Mouse (Mus musculus): Measurements from ENCODE around the gene Fam160b1. TPM values are rescaled to one million over a fixed set of nuclear protein-coding genes. Genes with fewer than 3 reads are reported as not detected.

Fam160b1 gene
- total RNA-seq, 2 experiments from 2014 or later = 8.2 to 9.0 TPM

GRCm38 (mm10) chr19:57343860-57344259, 16.6 kb upstream of the Fam160b1 start:
- no peak for DNase-seq

- no peak for DNase-seq
Observed at GRCm38 (mm10) chr19:57344678-57345077, 15.8 kb upstream of the Fam160b1 start.

- no peak for DNase-seq
Observed at GRCm38 (mm10) chr19:57349096-57349495, 11.4 kb upstream of the Fam160b1 start.

- no peak for DNase-seq
Observed at GRCm38 (mm10) chr19:57352337-57352935, 8.0 kb upstream of the Fam160b1 start.

- no peak for DNase-seq
Observed at GRCm38 (mm10) chr19:57353228-57353627, 7.3 kb upstream of the Fam160b1 start.

GRCm38 (mm10) chr19:57354050-57354449, 6.4 kb upstream of the Fam160b1 start:
- no peak for DNase-seq

GRCm38 (mm10) chr19:57354715-57355114, 5.8 kb upstream of the Fam160b1 start:
- no peak for DNase-seq

GRCm38 (mm10) chr19:57355451-57356251, 4.8 kb upstream of the Fam160b1 start:
- peak; percentile 30 for DNase-seq

GRCm38 (mm10) chr19:57356273-57356672, 4.2 kb upstream of the Fam160b1 start:
- no peak for DNase-seq

GRCm38 (mm10) chr19:57357244-57357643, 3.2 kb upstream of the Fam160b1 start:
- DNase-seq = no peak

- DNase-seq = no peak
Observed at GRCm38 (mm10) chr19:57357811-57358210, 2.7 kb upstream of the Fam160b1 start.

- DNase-seq = peak; percentile 74
Observed at GRCm38 (mm10) chr19:57358322-57358721, 2.2 kb upstream of the Fam160b1 start.

- DNase-seq = no peak
Observed at GRCm38 (mm10) chr19:57358836-57359598, 1.5 kb upstream of the Fam160b1 start.

- no peak for DNase-seq
Observed at GRCm38 (mm10) chr19:57359701-57360326, 666 bp upstream of the Fam160b1 start.

- DNase-seq = peak; percentile 71
Observed at GRCm38 (mm10) chr19:57361131-57361938, 855 bp downstream of the Fam160b1 start.

- no peak for DNase-seq
Observed at GRCm38 (mm10) chr19:57361939-57362307, 1.4 kb downstream of the Fam160b1 start.

GRCm38 (mm10) chr19:57362586-57362985, 2.1 kb downstream of the Fam160b1 start:
- DNase-seq = no peak

- no peak for DNase-seq
Observed at GRCm38 (mm10) chr19:57363076-57363475, 2.6 kb downstream of the Fam160b1 start.

GRCm38 (mm10) chr19:57363538-57363937, 3.1 kb downstream of the Fam160b1 start:
- DNase-seq = no peak

- peak; percentile 74 for DNase-seq
Observed at GRCm38 (mm10) chr19:57364942-57365673, 4.6 kb downstream of the Fam160b1 start.

GRCm38 (mm10) chr19:57366007-57366406, 5.5 kb downstream of the Fam160b1 start:
- no peak for DNase-seq

Data from gastrocnemius, postnatal 25 days (tissue).